Mouse (Mus musculus): ENCODE measurements around the gene Josd2. TPM values are rescaled to one million over a fixed set of nuclear protein-coding genes. Genes with fewer than 3 reads are reported as not detected.

Josd2 gene
- polyA plus RNA-seq, 1 experiment = 233 TPM

DNA sequence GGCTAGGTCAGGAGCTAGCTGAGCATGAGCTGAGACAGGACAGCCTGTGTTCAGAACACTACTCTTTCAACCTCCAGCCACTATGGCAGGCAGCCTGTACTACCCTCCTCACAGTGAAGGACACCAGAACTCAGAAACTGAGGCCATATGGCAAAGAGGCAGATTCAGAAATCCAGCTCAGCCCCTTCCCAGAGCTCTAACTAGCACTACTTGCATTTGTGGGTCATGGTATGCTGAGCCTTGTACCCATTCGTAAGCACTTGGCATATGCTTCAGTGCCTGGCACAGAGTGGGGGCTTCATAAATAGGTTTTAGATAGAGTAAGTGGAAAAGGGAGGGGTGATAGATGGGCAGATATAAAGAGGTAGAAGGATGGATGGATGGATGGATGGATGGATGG lies 27.3 kb upstream of the Josd2 start:
- H3K27me3 ChIP-seq (ENCODE audit: control insufficient read depth, insufficient read depth, insufficient read length) = peaks cover 72% of the 10 kb centered on the region
- no peak overlapping the region for H3K4me3 ChIP-seq
- H3ac ChIP-seq (ENCODE audit: control insufficient read depth, insufficient read length) = no peak overlapping the region
- no peak for TF ChIP-seq REST (IDR thresholded peaks at IDR 0.05; ENCODE audit: insufficient read depth, insufficient read length)
- no peak for TF ChIP-seq CEBPB (IDR thresholded peaks at IDR 0.05; ENCODE audit: insufficient read depth, poor library complexity, severe bottlenecking)
- no peak for TF ChIP-seq MYOG (IDR thresholded peaks at IDR 0.05; ENCODE audit: control insufficient read depth in 1 of 3, insufficient read depth in 1 of 3, insufficient read length in 2 of 3, low read depth in 2 of 3)
- no peak for TF ChIP-seq POLR2A (IDR thresholded peaks at IDR 0.05; ENCODE audit: insufficient read length, low read depth)
- TF ChIP-seq MYOD1 (IDR thresholded peaks at IDR 0.05; ENCODE audit: control insufficient read depth in 1 of 3, insufficient read length in 2 of 3, low read depth in 2 of 3) = no peak
- TF ChIP-seq USF1 (IDR thresholded peaks at IDR 0.05; ENCODE audit: low read depth) = no peak
- TF ChIP-seq SRF (IDR thresholded peaks at IDR 0.05; ENCODE audit: control insufficient read depth, insufficient read length, low read depth) = no peak
- TF ChIP-seq POLR2AphosphoS2 (IDR thresholded peaks at IDR 0.05; ENCODE audit: insufficient read length, low read depth) = no peak
- TF ChIP-seq TCF12 (IDR thresholded peaks at IDR 0.05; ENCODE audit: insufficient read depth, poor library complexity, severe bottlenecking) = no peak
- no peak for TF ChIP-seq E2F4 (IDR thresholded peaks at IDR 0.05; ENCODE audit: insufficient read depth)
- TF ChIP-seq MAX (IDR thresholded peaks at IDR 0.05; ENCODE audit: low read depth) = no peak
- TF ChIP-seq TCF3 (IDR thresholded peaks at IDR 0.05; ENCODE audit: insufficient read length, low read depth) = no peak
- H3K4me2 ChIP-seq (ENCODE audit: low read depth) = no peak overlapping the region
- H3K36me3 ChIP-seq (ENCODE audit: control insufficient read depth, insufficient read depth) = no peaks in the 10 kb centered on the region
- no peaks in the 10 kb centered on the region for H3K79me2 ChIP-seq (ENCODE audit: control insufficient read depth, insufficient read depth)

DNA sequence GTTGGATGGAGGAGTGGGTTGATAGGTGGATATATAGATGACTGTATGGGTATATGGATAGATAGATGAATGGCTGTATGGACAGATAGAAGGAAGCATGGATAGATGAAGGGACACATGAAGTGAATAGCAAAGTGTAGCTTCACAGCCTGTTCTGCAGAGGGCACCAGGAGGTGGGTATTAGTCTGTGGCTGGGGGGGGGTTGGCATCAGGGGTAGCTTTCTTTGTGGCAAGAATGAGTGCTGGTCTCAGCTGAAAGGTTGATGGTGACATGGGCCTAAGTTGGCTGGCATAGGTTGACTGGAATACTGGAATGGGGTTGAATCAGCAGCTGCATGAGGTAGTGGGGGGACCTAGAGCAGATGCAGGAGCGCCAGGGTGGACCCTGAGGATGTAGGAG lies 26.6 kb upstream of the Josd2 start:
- Histone ChIP-seq H3K79me2 (ENCODE audit: control insufficient read depth, insufficient read depth) (no peaks in the 10 kb centered on the region), H3K27me3 (ENCODE audit: control insufficient read depth, insufficient read depth, insufficient read length) (peaks cover 71% of the 10 kb centered on the region), H3K4me2 (ENCODE audit: low read depth) (no peak overlapping the region), H3ac (ENCODE audit: control insufficient read depth, insufficient read length) (no peak overlapping the region), H3K4me3 (no peak overlapping the region), H3K36me3 (ENCODE audit: control insufficient read depth, insufficient read depth) (no peaks in the 10 kb centered on the region)
- TF ChIP-seq POLR2AphosphoS2 (IDR thresholded peaks at IDR 0.05; ENCODE audit: insufficient read length, low read depth) = no peak
- TF ChIP-seq MYOD1 (IDR thresholded peaks at IDR 0.05; ENCODE audit: control insufficient read depth in 1 of 3, insufficient read length in 2 of 3, low read depth in 2 of 3) = no peak
- no peak for TF ChIP-seq CEBPB (IDR thresholded peaks at IDR 0.05; ENCODE audit: insufficient read depth, poor library complexity, severe bottlenecking)
- TF ChIP-seq REST (IDR thresholded peaks at IDR 0.05; ENCODE audit: insufficient read depth, insufficient read length) = no peak
- no peak for TF ChIP-seq POLR2A (IDR thresholded peaks at IDR 0.05; ENCODE audit: insufficient read length, low read depth)
- TF ChIP-seq SRF (IDR thresholded peaks at IDR 0.05; ENCODE audit: control insufficient read depth, insufficient read length, low read depth) = no peak
- no peak for TF ChIP-seq MAX (IDR thresholded peaks at IDR 0.05; ENCODE audit: low read depth)
- TF ChIP-seq USF1 (IDR thresholded peaks at IDR 0.05; ENCODE audit: low read depth) = no peak
- TF ChIP-seq MYOG (IDR thresholded peaks at IDR 0.05; ENCODE audit: control insufficient read depth in 1 of 3, insufficient read depth in 1 of 3, insufficient read length in 2 of 3, low read depth in 2 of 3) = no peak
- TF ChIP-seq E2F4 (IDR thresholded peaks at IDR 0.05; ENCODE audit: insufficient read depth) = no peak
- no peak for TF ChIP-seq TCF12 (IDR thresholded peaks at IDR 0.05; ENCODE audit: insufficient read depth, poor library complexity, severe bottlenecking)
- TF ChIP-seq TCF3 (IDR thresholded peaks at IDR 0.05; ENCODE audit: insufficient read length, low read depth) = no peak

DNA sequence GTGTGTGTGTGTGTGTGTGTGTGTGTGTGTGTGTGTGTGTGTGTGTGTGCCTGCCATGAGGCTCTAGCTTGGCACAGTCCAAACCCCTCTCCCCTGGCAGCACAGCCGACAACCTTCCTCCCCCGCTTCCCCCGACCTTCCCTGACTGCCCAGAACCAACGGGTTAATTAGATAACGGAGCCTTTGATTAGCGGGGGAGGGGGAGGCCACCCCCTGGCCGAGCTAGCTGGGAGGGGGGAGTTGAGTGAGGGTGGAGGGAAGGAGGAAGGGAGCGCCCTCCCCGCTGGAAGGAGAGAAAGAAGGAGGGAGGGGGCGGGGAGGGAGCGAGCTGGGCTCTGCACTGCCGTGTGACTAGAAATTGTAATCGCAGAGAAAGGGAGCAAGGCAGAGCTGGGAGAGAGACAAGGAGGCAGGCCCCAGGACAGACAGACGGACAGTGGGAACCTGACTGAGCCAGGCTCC lies 26.1 kb upstream of the Josd2 start:
- Histone ChIP-seq H3K79me2 (ENCODE audit: control insufficient read depth, insufficient read depth) (no peaks in the 10 kb centered on the region), H3K4me3 (no peak overlapping the region), H3ac (ENCODE audit: control insufficient read depth, insufficient read length) (no peak overlapping the region), H3K4me2 (ENCODE audit: low read depth) (no peak overlapping the region), H3K27me3 (ENCODE audit: control insufficient read depth, insufficient read depth, insufficient read length) (peaks cover 76% of the 10 kb centered on the region), H3K36me3 (ENCODE audit: control insufficient read depth, insufficient read depth) (no peaks in the 10 kb centered on the region)
- TF ChIP-seq POLR2A (IDR thresholded peaks at IDR 0.05; ENCODE audit: insufficient read length, low read depth) (no peak), REST (IDR thresholded peaks at IDR 0.05; ENCODE audit: insufficient read depth, insufficient read length) (no peak), MYOD1 (IDR thresholded peaks at IDR 0.05; ENCODE audit: control insufficient read depth in 1 of 3, insufficient read length in 2 of 3, low read depth in 2 of 3) (no peak), SRF (IDR thresholded peaks at IDR 0.05; ENCODE audit: control insufficient read depth, insufficient read length, low read depth) (no peak), CEBPB (IDR thresholded peaks at IDR 0.05; ENCODE audit: insufficient read depth, poor library complexity, severe bottlenecking) (no peak), TCF3 (IDR thresholded peaks at IDR 0.05; ENCODE audit: insufficient read length, low read depth) (no peak), MYOG (IDR thresholded peaks at IDR 0.05; ENCODE audit: control insufficient read depth in 1 of 3, insufficient read depth in 1 of 3, insufficient read length in 2 of 3, low read depth in 2 of 3) (no peak), POLR2AphosphoS2 (IDR thresholded peaks at IDR 0.05; ENCODE audit: insufficient read length, low read depth) (no peak), USF1 (IDR thresholded peaks at IDR 0.05; ENCODE audit: low read depth) (no peak), TCF12 (IDR thresholded peaks at IDR 0.05; ENCODE audit: insufficient read depth, poor library complexity, severe bottlenecking) (no peak), E2F4 (IDR thresholded peaks at IDR 0.05; ENCODE audit: insufficient read depth) (no peak), MAX (IDR thresholded peaks at IDR 0.05; ENCODE audit: low read depth) (no peak)

DNA sequence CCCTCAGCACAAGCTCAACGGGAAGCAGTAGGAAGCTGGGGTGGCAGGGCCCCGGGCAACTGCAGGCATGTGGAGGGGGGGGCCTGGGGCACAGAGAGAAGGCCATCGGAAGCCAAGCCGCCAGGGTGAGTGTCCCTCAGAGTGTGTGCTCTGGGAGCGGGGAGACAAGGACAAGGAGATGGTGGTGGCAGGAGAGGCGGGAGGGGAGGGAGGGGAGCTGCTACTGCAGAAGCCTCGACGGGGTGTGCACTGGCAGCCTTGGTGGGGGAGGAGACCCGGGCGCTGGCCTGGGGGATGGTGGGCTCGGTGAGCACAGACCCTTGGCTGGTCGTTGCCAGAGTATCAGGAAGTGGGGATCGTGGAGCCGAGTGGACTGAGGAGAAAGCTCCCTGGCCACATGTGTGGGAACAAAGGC lies 25.4 kb upstream of the Josd2 start:
- no peak overlapping the region for H3K4me3 ChIP-seq
- no peak for TF ChIP-seq MYOG (IDR thresholded peaks at IDR 0.05; ENCODE audit: control insufficient read depth in 1 of 3, insufficient read depth in 1 of 3, insufficient read length in 2 of 3, low read depth in 2 of 3)
- no peak for TF ChIP-seq POLR2AphosphoS2 (IDR thresholded peaks at IDR 0.05; ENCODE audit: insufficient read length, low read depth)
- TF ChIP-seq E2F4 (IDR thresholded peaks at IDR 0.05; ENCODE audit: insufficient read depth) = no peak
- no peak for TF ChIP-seq MYOD1 (IDR thresholded peaks at IDR 0.05; ENCODE audit: control insufficient read depth in 1 of 3, insufficient read length in 2 of 3, low read depth in 2 of 3)
- TF ChIP-seq CEBPB (IDR thresholded peaks at IDR 0.05; ENCODE audit: insufficient read depth, poor library complexity, severe bottlenecking) = no peak
- no peak for TF ChIP-seq TCF12 (IDR thresholded peaks at IDR 0.05; ENCODE audit: insufficient read depth, poor library complexity, severe bottlenecking)
- no peak for TF ChIP-seq POLR2A (IDR thresholded peaks at IDR 0.05; ENCODE audit: insufficient read length, low read depth)
- TF ChIP-seq REST (IDR thresholded peaks at IDR 0.05; ENCODE audit: insufficient read depth, insufficient read length) = no peak
- peaks cover 76% of the 10 kb centered on the region for H3K27me3 ChIP-seq (ENCODE audit: control insufficient read depth, insufficient read depth, insufficient read length)
- H3K36me3 ChIP-seq (ENCODE audit: control insufficient read depth, insufficient read depth) = no peaks in the 10 kb centered on the region
- H3K79me2 ChIP-seq (ENCODE audit: control insufficient read depth, insufficient read depth) = no peaks in the 10 kb centered on the region
- no peak overlapping the region for H3K4me2 ChIP-seq (ENCODE audit: low read depth)
- no peak overlapping the region for H3ac ChIP-seq (ENCODE audit: control insufficient read depth, insufficient read length)

Measured in myocyte (in vitro differentiated cells).